Mouse (Mus musculus) heart, postnatal 0 days (tissue): Measurements from ENCODE around the gene Tra2a.

Source experiments
- CTCF ChIP-seq: IDR thresholded peaks from 2 replicates; pipeline ENCODE4 v1.5.1; 2016; ENCODE audit warnings: antibody characterized with exemption, control low read depth, low read depth
- EP300 ChIP-seq: IDR thresholded peaks from 2 replicates; pipeline ENCODE4 v1.6.1; 2016; ENCODE audit warnings: antibody characterized with exemption, low read depth

GRCm38 (mm10) chr6:49217581-49218274, 46.1 kb downstream of the Tra2a start:
- TF ChIP-seq CTCF = no peak
- peak; percentile 26; the same call in 1 of the 2 replicates for TF ChIP-seq EP300
